Mouse (Mus musculus) C2C12 (cell line): ENCODE measurements around the gene Trub2.

Experiments
- CTCF ChIP-seq: IDR thresholded peaks from one replicate; pipeline ENCODE4 v1.5.1; 2011; ENCODE audit not compliant: control insufficient read depth, insufficient read depth, insufficient read length
- FOSL1 ChIP-seq: IDR thresholded peaks from one replicate; pipeline ENCODE4 v1.8.0; 2011; ENCODE audit warnings: mild to moderate bottlenecking, low read length; ENCODE audit not compliant: poor library complexity, insufficient read depth, severe bottlenecking
- MAX ChIP-seq: IDR thresholded peaks from one replicate; pipeline ENCODE4 v1.6.1; 2011; ENCODE audit warnings: mild to moderate bottlenecking, control low read depth
- MYOD1 ChIP-seq: IDR thresholded peaks from one replicate; pipeline ENCODE4 v1.6.1; 2011; ENCODE audit warnings: low read depth; ENCODE audit not compliant: control insufficient read depth, insufficient read length
- USF1 ChIP-seq: IDR thresholded peaks from one replicate; pipeline ENCODE4 v1.6.1; 2011; ENCODE audit warnings: low read depth, mild to moderate bottlenecking, control low read depth, moderate library complexity

GRCm38 (mm10) chr2:29744256-29744655 lies 44.0 kb downstream of the Trub2 start:
- TF ChIP-seq CTCF (no peak), USF1 (no peak), MYOD1 (no peak), FOSL1 (no peak), MAX (no peak)
